Mouse (Mus musculus): ENCODE measurements around the gene Cmip.
A peak's percentile ranks its signal among the peaks of the same experiment; 100 is the strongest.

The Cmip gene

GRCm38 (mm10) chr8:117257029-117257820, at the start of gene Cmip:
Gene Cmip, plus strand, starts transcription at chr8:117257064.
- DNase-seq (ENCODE audit: low spot score in 2 of 2), result peak; percentile 55 to 57

DNA sequence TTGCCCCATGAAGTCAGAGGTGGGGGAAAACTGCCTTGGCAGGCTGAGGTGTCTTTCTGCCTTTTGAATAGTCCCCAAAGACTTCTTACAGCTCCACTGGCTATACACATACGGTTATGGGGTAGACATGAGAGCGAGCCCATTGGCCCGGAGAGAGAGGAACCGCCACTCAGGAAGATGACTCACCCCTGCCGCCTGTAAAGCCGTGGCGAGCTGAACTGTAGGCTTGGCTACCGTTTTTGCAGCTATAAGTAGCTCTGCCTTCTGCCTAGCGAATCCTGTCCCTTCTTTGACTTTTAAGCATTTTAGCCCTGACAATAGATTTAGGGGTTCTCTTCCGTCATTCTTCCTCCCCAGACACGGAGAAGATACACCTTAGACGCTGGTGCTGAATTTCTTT, 47.7 kb upstream of the Cmip start:
- peak; percentile 41 to 55 for DNase-seq (ENCODE audit: low spot score in 2 of 2)

- DNase-seq (ENCODE audit: low spot score in 2 of 2), result no peak
Observed at GRCm38 (mm10) chr8:117212100-117212499, 44.8 kb upstream of the Cmip start.

- DNase-seq (ENCODE audit: low spot score in 2 of 2), result no peak
Observed at GRCm38 (mm10) chr8:117217724-117218123, 39.1 kb upstream of the Cmip start.

- DNase-seq (ENCODE audit: low spot score in 2 of 2), result no peak
Observed at GRCm38 (mm10) chr8:117222396-117222795, 34.5 kb upstream of the Cmip start.

DNA sequence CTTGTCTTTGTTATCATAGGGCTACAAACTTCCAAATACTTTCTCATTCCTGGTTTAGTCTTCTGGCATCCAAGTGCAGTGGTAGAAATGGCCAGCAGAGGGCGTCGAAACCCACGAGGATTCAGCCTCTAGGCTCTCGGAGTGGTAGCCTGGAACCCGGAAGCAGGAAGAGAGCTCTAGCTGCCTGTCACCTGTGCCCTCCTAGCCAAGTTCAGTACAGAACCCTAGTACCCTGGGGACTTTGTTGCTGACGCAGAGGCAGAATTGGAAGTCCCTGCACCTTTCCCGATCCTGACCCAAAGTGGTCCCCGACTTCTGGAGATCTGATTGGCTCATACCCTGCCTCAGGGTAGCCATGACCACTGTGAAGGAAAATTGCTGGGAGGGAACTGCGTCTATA, 32.2 kb upstream of the Cmip start:
- peak; percentile 81 to 86 for DNase-seq (ENCODE audit: low spot score in 2 of 2)

GRCm38 (mm10) chr8:117226306-117226705, 30.6 kb upstream of the Cmip start:
- DNase-seq (ENCODE audit: low spot score in 2 of 2), result no peak

DNA sequence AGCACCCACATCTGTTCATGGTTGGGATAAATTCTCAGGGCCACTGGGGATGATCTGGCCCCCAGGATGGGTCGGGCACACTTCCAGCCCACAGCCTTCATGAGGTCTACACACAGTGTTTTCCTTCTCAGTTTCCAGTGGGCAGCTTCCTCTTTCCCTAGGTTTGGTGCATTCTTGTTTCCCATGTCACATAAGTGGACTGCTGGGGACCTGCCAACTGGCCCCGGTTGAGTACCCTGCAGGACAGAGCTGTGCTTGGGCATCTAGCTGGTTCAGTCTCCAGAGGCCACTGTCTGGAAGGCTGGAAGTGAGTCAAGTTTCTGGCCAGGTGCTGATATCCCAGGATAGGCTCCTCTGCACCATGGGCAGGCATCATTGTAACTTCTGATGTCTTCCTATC, 29.5 kb upstream of the Cmip start:
- no peak for DNase-seq (ENCODE audit: low spot score in 2 of 2)

GRCm38 (mm10) chr8:117233199-117233598, 23.7 kb upstream of the Cmip start:
- no peak for DNase-seq (ENCODE audit: low spot score in 2 of 2)

DNA sequence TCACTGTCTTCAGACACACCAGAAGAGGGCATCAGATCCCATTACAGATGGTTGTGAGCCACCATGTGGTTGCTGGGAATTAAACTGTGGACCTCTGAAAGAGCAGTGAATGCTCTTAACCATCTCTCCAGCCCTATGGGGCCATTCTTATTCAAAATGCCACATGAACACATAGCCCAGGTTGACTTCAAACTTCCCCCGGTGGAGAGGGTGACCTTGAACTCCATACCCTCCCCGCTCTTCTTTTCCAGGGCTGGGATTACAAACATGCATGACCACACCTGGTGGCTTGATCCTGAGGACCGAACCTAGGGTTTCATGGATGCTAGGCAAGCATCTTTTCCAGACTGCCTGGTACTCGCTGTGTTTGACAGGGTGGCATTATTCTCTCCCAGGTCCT, 20.3 kb upstream of the Cmip start:
- no peak for DNase-seq (ENCODE audit: low spot score in 2 of 2)

DNA sequence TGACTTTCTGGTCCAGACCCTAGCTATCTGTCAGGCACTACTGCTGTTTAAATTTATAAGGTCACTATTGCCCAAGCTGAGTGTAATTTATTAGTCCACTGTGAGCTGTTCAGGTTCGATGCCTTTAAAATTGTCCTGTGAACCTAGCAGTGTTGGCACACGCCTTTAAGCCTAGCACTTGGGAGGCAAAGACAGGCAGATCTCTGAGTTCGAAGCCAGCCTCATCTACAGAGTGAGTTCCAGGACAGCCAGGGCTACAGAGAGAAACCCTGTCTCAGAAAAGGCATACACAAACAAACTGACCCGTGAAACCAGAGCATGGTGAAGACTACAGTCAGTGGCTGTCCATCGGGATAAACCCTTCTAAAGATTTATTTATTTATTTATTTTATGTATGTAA, 16.5 kb upstream of the Cmip start:
- no peak for DNase-seq (ENCODE audit: low spot score in 2 of 2)

DNA sequence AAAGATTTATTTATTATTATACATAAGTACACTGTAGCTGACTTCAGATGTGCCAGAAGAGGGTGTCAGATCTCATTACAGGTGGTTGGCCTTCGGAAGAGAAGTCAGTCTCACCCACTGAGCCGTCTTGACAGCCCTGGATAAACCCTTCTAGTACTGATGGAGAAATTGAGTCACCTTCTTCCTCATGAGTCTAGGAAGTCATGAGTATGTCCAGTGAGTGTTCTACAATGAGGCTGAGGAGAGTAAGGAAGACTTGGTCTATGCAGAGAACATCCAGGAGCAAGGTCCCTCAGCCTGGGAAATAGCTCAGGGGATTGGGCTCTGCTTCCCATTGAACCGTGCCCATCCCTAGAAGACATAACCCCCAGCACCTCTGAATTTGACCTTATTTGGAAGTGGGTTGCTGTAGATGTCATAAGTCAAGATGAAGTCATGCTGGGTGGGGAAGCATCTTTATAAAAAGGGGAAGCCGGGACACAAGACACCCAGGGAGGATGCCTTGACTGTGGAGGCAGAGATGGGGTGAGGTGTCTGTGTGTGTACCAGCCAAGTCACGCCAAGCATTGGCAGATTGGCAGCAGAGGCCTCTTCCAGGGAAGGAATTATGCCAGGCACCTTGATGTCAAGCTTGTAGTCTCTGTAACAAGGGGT, 15.9 kb upstream of the Cmip start:
- no peak for DNase-seq (ENCODE audit: low spot score in 2 of 2)

DNA sequence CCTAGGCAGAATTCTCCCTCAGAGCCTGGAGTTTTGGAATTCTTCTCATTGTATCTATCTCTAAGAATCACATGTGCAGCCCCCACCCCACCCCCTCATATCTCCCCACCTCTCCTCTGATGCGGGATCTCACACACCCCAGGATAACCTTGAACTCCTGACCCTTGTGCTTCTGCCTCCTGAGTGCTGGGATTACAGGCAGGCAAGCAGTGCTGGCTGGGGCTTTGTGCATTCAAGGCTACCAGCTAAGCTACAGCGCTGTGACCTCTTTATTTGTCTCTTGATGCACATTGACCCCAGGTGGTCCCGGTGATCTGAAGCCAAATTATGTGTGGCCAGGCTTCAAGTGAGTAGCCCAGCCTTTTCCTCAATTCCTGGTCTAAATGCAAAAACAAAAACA, 15.0 kb upstream of the Cmip start:
- DNase-seq (ENCODE audit: low spot score in 2 of 2), result no peak

GRCm38 (mm10) chr8:117242286-117242685, 14.6 kb upstream of the Cmip start:
- DNase-seq (ENCODE audit: low spot score in 2 of 2), result no peak

GRCm38 (mm10) chr8:117244601-117245000, 12.3 kb upstream of the Cmip start:
- no peak for DNase-seq (ENCODE audit: low spot score in 2 of 2)

DNA sequence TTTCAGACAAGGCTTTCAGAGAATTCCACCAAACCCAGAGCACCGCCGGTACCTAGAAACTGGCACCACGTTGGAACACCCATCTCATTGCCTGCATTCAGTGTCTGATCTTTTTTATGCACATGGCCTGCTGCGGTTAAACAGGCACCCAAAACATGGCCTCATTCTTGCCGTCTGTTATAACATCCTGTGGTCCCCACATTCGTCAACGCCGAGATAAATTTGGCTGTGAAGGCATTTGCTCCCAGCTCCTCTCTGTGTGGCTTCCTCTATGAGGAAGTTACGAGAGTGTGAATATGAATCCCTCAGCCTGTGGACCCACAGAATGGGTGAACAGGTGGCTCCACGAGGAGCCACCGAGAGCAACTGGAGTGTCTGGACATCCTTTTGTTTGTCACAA, 8.5 kb upstream of the Cmip start:
- no peak for DNase-seq (ENCODE audit: low spot score in 2 of 2)

DNA sequence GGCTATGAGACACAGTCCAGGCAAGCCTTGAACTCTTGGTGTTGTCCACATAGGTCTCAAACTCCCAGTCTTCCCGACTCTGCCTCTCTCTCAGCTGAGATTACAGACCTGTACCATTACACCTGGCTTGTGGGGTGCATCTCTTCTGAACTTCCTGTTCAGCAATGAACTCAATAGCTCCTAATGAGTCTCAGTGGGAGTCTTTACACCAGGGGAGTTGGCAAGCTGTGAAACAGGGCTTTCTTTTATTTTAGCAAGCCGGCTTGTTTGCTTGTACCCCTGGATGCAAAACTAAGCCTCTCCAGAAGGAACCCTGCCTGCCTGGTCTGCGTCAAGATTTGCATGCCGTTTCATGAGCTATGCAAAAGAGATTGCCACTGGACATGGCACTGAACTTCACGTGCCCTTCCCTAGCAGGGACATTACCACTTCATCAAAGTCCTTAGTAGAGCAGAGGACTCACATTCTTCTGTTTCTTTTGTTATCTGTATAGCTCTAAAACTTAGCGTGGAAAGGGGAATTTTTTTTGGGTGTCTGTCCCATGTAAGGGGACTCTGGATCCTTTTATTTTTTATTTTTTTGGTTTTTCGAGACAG, 5.7 kb upstream of the Cmip start:
- DNase-seq (ENCODE audit: low spot score in 2 of 2), result no peak

GRCm38 (mm10) chr8:117252650-117253049, 4.2 kb upstream of the Cmip start:
- peak; percentile 43 to 55 for DNase-seq (ENCODE audit: low spot score in 2 of 2)

GRCm38 (mm10) chr8:117253390-117254269, 3.2 kb upstream of the Cmip start:
- peak; percentile 27 to 36 for DNase-seq (ENCODE audit: low spot score in 2 of 2)

DNA sequence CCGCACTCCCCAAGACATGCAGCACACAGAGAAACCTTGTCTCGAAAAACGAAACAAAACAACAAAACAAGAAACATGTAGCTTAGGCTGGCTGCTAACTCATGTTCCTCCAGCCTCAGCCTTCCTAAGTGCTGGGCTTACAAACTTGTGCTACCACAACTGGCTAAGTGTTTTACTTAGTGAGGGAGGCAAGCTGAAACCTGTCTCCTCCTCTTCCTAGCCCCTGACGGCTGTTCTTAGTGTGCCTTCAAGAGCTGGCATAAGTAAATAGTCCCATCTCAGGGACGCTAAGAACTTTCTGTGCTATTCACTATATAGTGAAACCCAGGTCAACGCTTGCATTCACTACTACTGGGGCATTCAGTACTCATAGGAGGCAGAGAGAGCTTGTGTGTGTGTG, 2.4 kb upstream of the Cmip start:
- no peak for DNase-seq (ENCODE audit: low spot score in 2 of 2)

GRCm38 (mm10) chr8:117256292-117256938, 449 bp upstream of the Cmip start:
- DNase-seq (ENCODE audit: low spot score in 2 of 2), result peak; percentile 95 to 96

Data from spleen, postnatal 36 days (tissue).